Mouse (Mus musculus) forelimb bud, embryonic 11.5 days (tissue): Measurements from ENCODE around the gene Sec61a2.

ENCODE experiments used
- DNase-seq: peaks from one replicate; pipeline ENCODE4 v3.0.0-alpha.2; 2012; ENCODE audit warnings: low read depth, low spot score

Gene Sec61a2

GRCm38 (mm10) chr2:5894843-5895570 is at the start of gene Sec61a2:
Gene Sec61a2 (minus strand): TSS chr2:5895432.
- peak; percentile 96 for DNase-seq

GRCm38 (mm10) chr2:5943071-5943470 is 47.8 kb upstream of the Sec61a2 start:
- DNase-seq = no peak

- DNase-seq = peak; percentile 75
These were observed 47.3 kb upstream of the Sec61a2 start, which contains the start of gene Dhtkd1 for GRCm38 (mm10) chr2:5942416-5943032. Gene Dhtkd1 (minus strand): TSS chr2:5942792.

- no peak for DNase-seq
These were observed 46.7 kb upstream of the Sec61a2 start for GRCm38 (mm10) chr2:5941861-5942415.

- no peak for DNase-seq
These were observed 45.7 kb upstream of the Sec61a2 start for GRCm38 (mm10) chr2:5940936-5941335.

GRCm38 (mm10) chr2:5939911-5940310 is 44.7 kb upstream of the Sec61a2 start:
- DNase-seq = no peak

- no peak for DNase-seq
These were observed 44.1 kb upstream of the Sec61a2 start for GRCm38 (mm10) chr2:5939319-5939718.

GRCm38 (mm10) chr2:5936550-5936949 is 41.3 kb upstream of the Sec61a2 start:
- DNase-seq = no peak

- no peak for DNase-seq
These were observed 40.8 kb upstream of the Sec61a2 start for GRCm38 (mm10) chr2:5936068-5936467.

- no peak for DNase-seq
These were observed 39.7 kb upstream of the Sec61a2 start for GRCm38 (mm10) chr2:5934936-5935335.

- no peak for DNase-seq
These were observed 36.7 kb upstream of the Sec61a2 start for GRCm38 (mm10) chr2:5931938-5932337.

GRCm38 (mm10) chr2:5930291-5931054 is 35.2 kb upstream of the Sec61a2 start:
- no peak for DNase-seq

- DNase-seq = no peak
These were observed 34.6 kb upstream of the Sec61a2 start for GRCm38 (mm10) chr2:5929793-5930192.

- no peak for DNase-seq
These were observed 32.2 kb upstream of the Sec61a2 start for GRCm38 (mm10) chr2:5927481-5927880.

GRCm38 (mm10) chr2:5923786-5924185 is 28.6 kb upstream of the Sec61a2 start:
- peak; percentile 39 for DNase-seq

- DNase-seq = no peak
These were observed 27.6 kb upstream of the Sec61a2 start for GRCm38 (mm10) chr2:5922823-5923222.

- no peak for DNase-seq
These were observed 16.2 kb upstream of the Sec61a2 start for GRCm38 (mm10) chr2:5911282-5911965.

GRCm38 (mm10) chr2:5906625-5907024 is 11.4 kb upstream of the Sec61a2 start:
- peak; percentile 61 for DNase-seq

- no peak for DNase-seq
These were observed 10.9 kb upstream of the Sec61a2 start for GRCm38 (mm10) chr2:5906092-5906491.

GRCm38 (mm10) chr2:5900145-5900544 is 4.9 kb upstream of the Sec61a2 start:
- DNase-seq = peak; percentile 18

- peak; percentile 6 for DNase-seq
These were observed 936 bp downstream of the Sec61a2 start for GRCm38 (mm10) chr2:5894296-5894695.

GRCm38 (mm10) chr2:5889412-5889811 is 5.8 kb downstream of the Sec61a2 start:
- no peak for DNase-seq
